Mouse (Mus musculus) kidney, adult 2 months (tissue): ENCODE measurements around the gene Lrrc56.

Experiments used
- CTCF ChIP-seq: fragments of 200-500 bp; conservative IDR thresholded peaks from 2 replicates; pipeline ENCODE4 v1.5.1; 2011; ENCODE audit warnings: low read depth, mild to moderate bottlenecking, control low read depth, low read length, moderate library complexity, mixed read lengths; ENCODE audit not compliant: insufficient read depth, insufficient read length
- POLR2A ChIP-seq: fragments of 200-500 bp; IDR thresholded peaks from one replicate; pipeline ENCODE4 v1.6.1; 2011; ENCODE audit warnings: low read depth, low read length, control low read depth

- peak; percentile 95 for TF ChIP-seq POLR2A
- no peak for TF ChIP-seq CTCF
These were observed at the start of gene Lrrc56, which contains the start of gene Hras for GRCm38 (mm10) chr7:141193948-141194347.
